Mouse (Mus musculus): ENCODE results near the gene Sorbs2.

Sorbs2 gene

DNA sequence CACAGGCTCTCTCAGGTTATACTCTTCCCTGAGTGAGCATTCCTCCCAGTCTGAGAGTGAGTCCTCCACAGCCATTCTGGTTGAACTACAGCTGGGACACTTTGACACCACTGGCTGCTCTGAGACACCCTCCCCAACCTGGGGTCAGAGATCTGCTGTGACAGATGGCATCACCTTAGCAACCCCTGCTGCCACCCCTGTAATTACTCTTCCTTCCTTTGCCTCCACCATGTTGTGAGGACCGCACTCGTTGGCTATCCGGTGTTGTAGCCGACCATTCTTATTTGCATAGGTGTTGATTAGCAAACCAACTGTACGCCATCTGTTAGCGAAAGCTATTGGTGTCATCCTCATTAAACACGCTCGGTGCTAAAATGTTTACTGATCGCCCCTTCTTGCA lies 247.9 kb downstream of the Sorbs2 start:
- DNase-seq (ENCODE audit: low read depth, low spot score), result peak; percentile 8

DNA sequence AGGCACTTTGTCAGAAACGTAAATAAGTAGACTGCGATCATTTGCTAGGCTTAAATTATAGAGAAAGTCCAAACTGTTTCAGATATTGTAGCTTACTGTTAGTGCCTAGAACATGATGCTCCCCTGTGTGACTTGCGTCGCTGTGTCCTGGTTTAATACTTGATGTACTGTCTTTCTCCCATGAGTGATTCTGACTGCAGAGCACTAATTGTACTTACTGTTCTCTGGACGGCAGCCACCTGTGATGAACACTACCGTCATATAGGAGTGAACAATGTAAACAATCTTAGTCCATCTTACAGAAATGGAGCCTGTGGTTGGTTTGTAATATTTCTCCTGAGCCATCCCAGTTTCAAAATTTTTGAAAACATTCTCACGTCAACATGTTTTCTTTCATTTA lies 248.4 kb downstream of the Sorbs2 start:
- DNase-seq (ENCODE audit: low read depth, low spot score), result no peak

DNA sequence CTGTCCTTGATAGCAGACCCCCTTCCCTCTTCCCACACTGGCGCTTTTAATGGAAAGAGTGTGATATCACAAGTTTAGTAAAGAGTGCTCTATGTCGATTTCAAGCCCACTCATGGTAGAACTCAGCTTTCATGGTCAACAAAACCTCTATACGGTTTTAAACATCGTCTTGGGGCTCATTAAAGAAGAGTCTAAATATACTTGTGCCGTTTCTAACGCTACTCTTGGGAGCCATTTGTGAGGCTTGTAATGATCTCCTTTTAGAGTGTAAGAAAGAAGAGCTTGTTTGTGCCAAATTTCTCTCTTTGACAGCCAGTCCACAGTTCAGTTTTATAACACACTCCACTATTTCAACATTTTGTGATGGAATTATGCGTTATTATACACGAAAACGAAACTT lies 253.0 kb downstream of the Sorbs2 start:
- DNase-seq (ENCODE audit: low read depth, low spot score), result no peak

- no peak for DNase-seq (ENCODE audit: low read depth, low spot score)
These were observed 253.5 kb downstream of the Sorbs2 start for GRCm38 (mm10) chr8:45761053-45761452.

- DNase-seq (ENCODE audit: low read depth, low spot score), result peak; percentile 33
These were observed 255.5 kb downstream of the Sorbs2 start for GRCm38 (mm10) chr8:45762982-45763689.

DNA sequence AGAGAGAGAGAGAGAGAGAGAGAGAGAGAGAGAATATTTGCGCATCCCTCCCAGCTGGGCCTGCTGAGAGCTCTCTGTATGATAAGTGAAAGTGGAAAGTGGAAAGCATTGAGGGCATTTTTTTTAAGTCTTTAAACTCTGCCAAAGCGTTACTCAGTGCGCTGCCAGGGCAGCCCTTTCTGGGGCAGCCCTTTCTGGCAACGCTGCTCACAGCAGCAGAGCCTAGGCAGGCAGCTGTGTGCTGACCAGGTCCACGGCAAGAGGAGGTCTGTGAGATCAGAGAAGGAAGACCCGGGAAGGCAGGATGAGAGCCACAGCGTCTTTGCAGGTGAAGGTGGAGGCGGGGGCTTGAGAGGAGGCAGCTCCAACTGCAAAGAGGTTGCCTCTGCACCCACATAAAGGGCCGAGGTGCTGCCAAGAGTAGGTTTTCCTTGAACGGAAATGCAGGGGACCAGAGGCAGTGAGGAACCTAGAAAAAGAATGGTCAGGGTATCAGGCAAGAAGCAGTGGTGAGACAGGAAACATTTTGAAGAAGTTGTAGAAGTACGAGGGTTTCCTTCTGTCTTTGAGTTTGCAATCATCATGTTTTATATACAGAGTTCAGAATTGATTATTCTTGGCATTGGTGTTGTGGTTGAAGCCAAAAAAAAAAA lies 256.2 kb downstream of the Sorbs2 start:
- DNase-seq (ENCODE audit: low read depth, low spot score), result no peak

- DNase-seq (ENCODE audit: low read depth, low spot score), result no peak
These were observed 258.6 kb downstream of the Sorbs2 start for GRCm38 (mm10) chr8:45766138-45766537.

- DNase-seq (ENCODE audit: low read depth, low spot score), result no peak
These were observed 267.3 kb downstream of the Sorbs2 start for GRCm38 (mm10) chr8:45774841-45775240.

DNA sequence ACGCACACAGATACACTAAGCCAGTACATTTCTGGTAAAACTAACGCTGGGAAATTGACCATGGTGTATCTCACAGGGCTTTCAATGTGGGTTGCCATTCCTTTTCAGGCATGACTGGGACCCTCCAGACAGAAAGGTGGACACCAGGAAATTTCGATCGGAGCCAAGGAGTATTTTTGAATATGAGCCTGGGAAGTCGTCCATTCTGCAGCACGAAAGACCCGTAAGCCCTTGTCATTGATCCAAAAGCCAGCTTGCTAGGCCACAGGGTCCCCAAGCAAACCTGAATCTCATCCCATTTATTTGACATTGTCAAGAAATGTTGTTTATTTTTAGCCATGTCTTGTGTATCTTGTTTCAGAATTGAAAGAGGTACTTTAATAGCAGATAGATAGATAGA lies 267.9 kb downstream of the Sorbs2 start:
- DNase-seq (ENCODE audit: low read depth, low spot score), result no peak

DNA sequence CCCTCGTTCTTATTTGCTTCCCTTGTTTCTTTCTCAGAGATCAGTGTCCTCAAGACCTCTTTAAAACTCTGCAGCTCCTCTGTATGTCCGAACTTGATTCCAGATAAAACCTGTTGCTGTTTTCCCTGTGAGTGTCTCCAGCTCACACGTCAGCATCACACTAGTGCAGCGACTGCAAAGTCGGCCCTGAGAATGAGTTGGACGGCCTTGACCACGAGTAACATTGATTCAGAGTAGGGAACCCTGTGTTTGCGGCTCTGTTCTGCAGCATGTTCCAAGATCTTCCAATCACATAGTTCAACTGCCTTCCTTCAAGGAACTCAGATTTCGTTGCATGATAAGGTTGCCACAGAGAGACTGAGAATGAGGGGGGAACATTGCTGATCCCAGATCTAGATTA lies 268.8 kb downstream of the Sorbs2 start:
- no peak for DNase-seq (ENCODE audit: low read depth, low spot score)

DNA sequence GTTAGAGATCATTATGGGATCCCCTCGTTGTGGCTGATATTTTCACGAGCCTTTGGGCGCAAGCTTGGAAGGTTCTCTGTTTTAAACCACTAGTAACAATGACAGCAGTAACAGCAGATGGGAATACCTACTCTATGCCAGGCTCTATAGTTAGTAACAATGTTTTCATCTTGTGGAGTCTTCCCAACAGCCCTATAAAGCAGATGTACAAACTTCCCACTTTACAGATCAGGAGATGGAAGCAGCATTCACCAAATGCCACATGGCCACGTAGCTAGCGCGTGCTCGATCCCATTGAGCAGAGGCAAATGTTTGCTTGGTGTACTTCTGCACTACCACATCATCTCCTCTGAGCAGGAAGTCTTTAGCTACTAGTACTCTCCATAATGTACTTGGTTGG lies 269.4 kb downstream of the Sorbs2 start:
- no peak for DNase-seq (ENCODE audit: low read depth, low spot score)

- peak; percentile 44 for DNase-seq (ENCODE audit: low read depth, low spot score)
These were observed 273.0 kb downstream of the Sorbs2 start for GRCm38 (mm10) chr8:45780585-45780984.

- DNase-seq (ENCODE audit: low read depth, low spot score), result no peak
These were observed 281.0 kb downstream of the Sorbs2 start for GRCm38 (mm10) chr8:45788610-45789009.

DNA sequence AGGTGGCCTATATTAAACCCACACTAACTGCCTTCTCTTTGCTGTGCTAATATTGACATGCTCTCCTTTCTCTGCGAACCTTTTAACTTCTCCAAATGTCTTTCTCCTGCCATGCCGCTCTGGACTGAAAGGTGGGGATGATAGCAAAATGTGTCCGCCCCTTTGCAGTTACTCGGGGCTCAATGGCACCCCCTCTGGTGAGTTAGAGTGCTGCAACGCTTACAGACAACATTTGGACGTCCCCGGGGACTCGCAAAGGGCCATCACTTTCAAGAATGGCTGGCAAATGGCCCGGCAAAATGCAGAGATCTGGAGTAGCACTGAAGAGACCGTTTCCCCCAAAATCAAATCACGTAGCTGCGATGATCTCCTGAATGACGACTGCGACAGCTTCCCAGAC lies 287.3 kb downstream of the Sorbs2 start:
- peak; percentile 6 for DNase-seq (ENCODE audit: low read depth, low spot score)

GRCm38 (mm10) chr8:45796331-45796740 lies 288.7 kb downstream of the Sorbs2 start:
- DNase-seq (ENCODE audit: low read depth, low spot score), result peak; percentile 48

DNA sequence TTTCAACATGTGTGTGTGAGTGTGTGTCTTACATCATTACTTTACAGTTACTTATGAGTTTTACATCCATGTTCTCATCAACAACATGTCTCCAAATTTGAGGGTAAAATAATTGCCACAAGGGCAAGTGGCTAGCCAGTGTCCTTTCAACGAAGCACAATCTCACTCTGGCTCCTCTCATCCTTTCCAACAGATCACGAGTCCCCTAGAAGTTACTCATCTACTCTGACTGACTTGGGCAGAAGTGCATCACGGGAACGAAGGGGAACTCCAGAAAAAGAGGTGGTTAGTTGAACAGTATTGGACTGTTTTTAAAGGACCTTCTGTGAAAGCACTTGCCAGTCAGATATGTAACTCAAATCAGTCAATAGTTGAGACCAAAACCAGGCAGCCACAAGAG lies 291.9 kb downstream of the Sorbs2 start:
- no peak for DNase-seq (ENCODE audit: low read depth, low spot score)

- DNase-seq (ENCODE audit: low read depth, low spot score), result no peak
These were observed 301.0 kb downstream of the Sorbs2 start for GRCm38 (mm10) chr8:45808597-45808996.

DNA sequence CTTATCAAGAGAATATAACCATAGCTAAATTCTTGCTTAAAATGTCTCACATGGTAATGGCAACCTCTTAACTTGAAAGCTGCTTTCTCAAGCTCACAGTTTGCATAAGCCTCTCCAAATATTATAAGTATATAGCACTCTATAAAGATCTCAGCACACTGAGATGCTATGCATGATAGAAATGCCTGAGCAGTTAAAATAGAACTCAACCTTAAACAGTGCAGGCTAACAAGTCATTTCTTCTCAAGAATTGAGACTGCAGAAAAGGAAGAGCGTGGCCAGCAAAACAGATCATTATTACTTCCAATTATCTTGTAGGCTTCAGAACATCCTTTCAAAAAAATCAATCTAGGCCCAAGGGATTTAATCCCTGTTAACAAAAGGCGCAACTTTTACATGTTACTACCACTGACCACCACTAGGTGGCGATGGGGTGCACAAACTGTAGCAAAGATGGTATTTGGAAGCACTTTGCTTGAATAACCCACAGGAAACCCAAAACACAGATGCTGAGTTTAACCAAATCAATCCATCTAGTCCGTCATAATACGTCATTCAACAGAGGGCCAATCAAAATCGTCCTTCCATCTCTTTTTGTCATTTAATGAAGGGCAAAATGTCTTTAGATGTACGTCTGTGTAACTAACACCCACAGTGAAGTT lies 309.3 kb downstream of the Sorbs2 start:
- DNase-seq (ENCODE audit: low read depth, low spot score), result peak; percentile 71

DNA sequence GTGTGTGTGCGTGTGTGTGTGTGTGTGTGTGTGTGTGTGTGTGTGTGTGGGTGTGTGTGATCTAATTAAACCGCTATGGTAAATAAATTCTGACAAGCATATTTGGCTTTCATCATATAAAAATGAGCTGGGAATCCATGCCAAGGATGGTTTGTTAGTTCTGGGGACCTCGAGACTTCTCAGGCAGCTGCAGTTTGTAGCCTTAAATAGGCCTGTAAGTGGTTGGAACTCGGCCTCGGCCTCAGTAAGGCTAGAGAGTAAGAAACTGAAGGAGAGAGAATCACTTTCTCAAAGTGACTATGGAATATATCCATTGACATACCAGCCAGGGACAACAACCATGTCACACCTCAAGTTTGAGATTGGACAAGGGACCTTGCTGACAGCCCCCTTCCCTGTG lies 314.1 kb downstream of the Sorbs2 start:
- no peak for DNase-seq (ENCODE audit: low read depth, low spot score)

GRCm38 (mm10) chr8:45829985-45830548 lies 322.5 kb downstream of the Sorbs2 start:
- DNase-seq (ENCODE audit: low read depth, low spot score), result no peak

- DNase-seq (ENCODE audit: low read depth, low spot score), result no peak
These were observed 326.3 kb downstream of the Sorbs2 start for GRCm38 (mm10) chr8:45833896-45834295.

GRCm38 (mm10) chr8:45843306-45843705 lies 335.7 kb downstream of the Sorbs2 start:
- no peak for DNase-seq (ENCODE audit: low read depth, low spot score)
